Mouse (Mus musculus) CD4-positive, CD25-positive, alpha-beta regulatory T cell, adult 4 months (primary cell): ENCODE measurements around the gene Panx1. TPM values are rescaled to one million over a fixed set of nuclear protein-coding genes. Genes with fewer than 3 reads are reported as not detected.

Experiments
- ATAC-seq: one replicate; pipeline ENCODE4 v1.8.0; 2017
- polyA plus RNA-seq, 2 experiments: library from polyadenylated mRNA; unstranded; fragments of 100-300 nt; shearing (Covaris generic); gene quantifications; one replicate each; pipeline ENCODE4 v1.2.1; 2017

The Panx1 gene
- polyA plus RNA-seq, 2 experiments from 2014 or later = 16.1 to 23.4 TPM

- ATAC-seq = no peak
These were observed 24.1 kb downstream of the Panx1 start for GRCm38 (mm10) chr9:15021156-15021555.

- ATAC-seq = peak; percentile 13
These were observed 24.7 kb downstream of the Panx1 start for GRCm38 (mm10) chr9:15020561-15021080.

- peak; percentile 15 for ATAC-seq
These were observed 26.5 kb downstream of the Panx1 start for GRCm38 (mm10) chr9:15018756-15019131.

GRCm38 (mm10) chr9:15017791-15018755 is 27.2 kb downstream of the Panx1 start:
- ATAC-seq = peak; percentile 79

GRCm38 (mm10) chr9:15015223-15015956 is 29.9 kb downstream of the Panx1 start:
- ATAC-seq = peak; percentile 25

GRCm38 (mm10) chr9:15007566-15007965 is 37.7 kb downstream of the Panx1 start:
- ATAC-seq = no peak

- peak; percentile 77 for ATAC-seq
These were observed 41.0 kb downstream of the Panx1 start for GRCm38 (mm10) chr9:15004298-15004685.

- ATAC-seq = peak; percentile 28
These were observed 41.5 kb downstream of the Panx1 start for GRCm38 (mm10) chr9:15003676-15004297.

- peak; percentile 60 for ATAC-seq
These were observed 42.2 kb downstream of the Panx1 start for GRCm38 (mm10) chr9:15002995-15003613.

GRCm38 (mm10) chr9:14998790-14999189 is 46.5 kb downstream of the Panx1 start:
- ATAC-seq = no peak

- no peak for ATAC-seq
These were observed 47.8 kb downstream of the Panx1 start for GRCm38 (mm10) chr9:14997271-14998055.

- ATAC-seq = peak; percentile 80
These were observed 49.8 kb downstream of the Panx1 start for GRCm38 (mm10) chr9:14995525-14995924.

- no peak for ATAC-seq
These were observed 56.5 kb downstream of the Panx1 start for GRCm38 (mm10) chr9:14988606-14989293.

GRCm38 (mm10) chr9:14983141-14983540 is 62.1 kb downstream of the Panx1 start:
- ATAC-seq = peak; percentile 57

GRCm38 (mm10) chr9:14982683-14983082 is 62.6 kb downstream of the Panx1 start:
- no peak for ATAC-seq

- no peak for ATAC-seq
These were observed 63.6 kb downstream of the Panx1 start for GRCm38 (mm10) chr9:14981539-14982155.

GRCm38 (mm10) chr9:14974251-14975232 is 70.7 kb downstream of the Panx1 start:
- ATAC-seq = peak; percentile 64

GRCm38 (mm10) chr9:14973762-14974161 is 71.5 kb downstream of the Panx1 start:
- ATAC-seq = no peak
